Mouse (Mus musculus) liver, embryonic 16.5 days (tissue): Measurements from ENCODE around the gene Kcnj2. TPM values are rescaled to one million over a fixed set of nuclear protein-coding genes. Genes with fewer than 3 reads are reported as not detected.

Experiments used
- ATAC-seq: fragments of 200-750 bp; cut with Nextera tagmentation; 2 replicates; pipeline ENCODE4 v1.8.0; 2017; ENCODE audit warnings: low read depth, mild to moderate bottlenecking, moderate number of reproducible peaks, moderate library complexity
- H3K27ac ChIP-seq: fragments of 300-500 bp; sonication (generic); 2 replicates; pipeline ENCODE4 v1.5.1; 2014; ENCODE audit warnings: mild to moderate bottlenecking, low read length
- H3K27me3 ChIP-seq: fragments of 300-500 bp; sonication (generic); 2 replicates; pipeline ENCODE4 v1.6.1; 2014; ENCODE audit warnings: low read depth, low read length, mixed read lengths; ENCODE audit not compliant: control insufficient read depth, insufficient read depth
- H3K36me3 ChIP-seq: fragments of 300-500 bp; sonication (generic); 2 replicates; pipeline ENCODE4 v1.6.1; 2014; ENCODE audit warnings: mild to moderate bottlenecking; ENCODE audit not compliant: control insufficient read depth, insufficient read depth
- H3K4me1 ChIP-seq: fragments of 300-500 bp; sonication (generic); 2 replicates; pipeline ENCODE4 v1.6.1; 2014; ENCODE audit warnings: low read depth, low read length, mixed read lengths; ENCODE audit not compliant: control insufficient read depth
- H3K4me2 ChIP-seq: fragments of 300-500 bp; sonication (generic); 2 replicates; pipeline ENCODE4 v1.6.1; 2014; ENCODE audit warnings: low read depth, low read length, mixed read lengths
- H3K4me3 ChIP-seq: fragments of 300-500 bp; sonication (generic); 2 replicates; pipeline ENCODE4 v1.5.1; 2014; ENCODE audit warnings: low read depth, mild to moderate bottlenecking, low read length
- H3K9ac ChIP-seq: fragments of 300-500 bp; sonication (generic); 2 replicates; pipeline ENCODE4 v1.6.1; 2014; ENCODE audit warnings: low read depth, low read length
- H3K9me3 ChIP-seq: fragments of 300-500 bp; sonication (generic); replicated peaks from 2 replicates; pipeline ENCODE4 v1.6.1; 2016; ENCODE audit warnings: low read length; ENCODE audit not compliant: control insufficient read depth
- WGBS: fragments of 180-500 bp; shearing (Covaris S2); extraction: QIAGEN DNeasy Blood & Tissue Kit; methylation state at CpG from one replicate; pipeline ENCODE4 v1.1.7; 2014; ENCODE audit not compliant: insufficient replicate concordance; 5-methylcytosine and 5-hydroxymethylcytosine counted together
- polyA plus RNA-seq: library from polyadenylated mRNA; unstranded; fragments of >200 nt; fragmentation: Nextera tagmentation; extraction: Ambion mirVana; gene quantifications from 2 replicates; pipeline ENCODE4 v1.2.1, GENCODE M21; 2015

The Kcnj2 gene
- polyA plus RNA-seq = 0.14 and 0.27 TPM in 2 replicates

GRCm38 (mm10) chr11:111065635-111066298, at the start of gene Kcnj2:
Gene Kcnj2, plus strand, starts transcription at chr11:111066164.
- 1% methylated on average over 27 of the region's 28 CpGs for WGBS

GRCm38 (mm10) chr11:111016206-111016605, 49.8 kb upstream of the Kcnj2 start:
- H3K4me3 ChIP-seq = no peak overlapping the region
- 66% methylated on average over 3 of the region's 3 CpGs for WGBS
- no peaks in the 10 kb centered on the region for H3K9me3 ChIP-seq
- H3K4me2 ChIP-seq = no peak overlapping the region
- no peak for ATAC-seq
- no peaks in the 10 kb centered on the region for H3K27me3 ChIP-seq
- no peak overlapping the region for H3K9ac ChIP-seq
- H3K4me1 ChIP-seq = no peaks in the 10 kb centered on the region
- H3K36me3 ChIP-seq = no peaks in the 10 kb centered on the region
- no peak overlapping the region for H3K27ac ChIP-seq

More at GRCm38 (mm10) chr11:111065635-111066298, at the start of gene Kcnj2:
- ATAC-seq = peak; percentile 95
- peaks cover 4% of the 10 kb centered on the region for H3K4me1 ChIP-seq
- peak within 1 kb of the TSS; percentile 82 for H3K4me2 ChIP-seq
- H3K27ac ChIP-seq = no peak within 1 kb of the TSS
- peak within 1 kb of the TSS; percentile 59 for H3K4me3 ChIP-seq
- no peaks in the 10 kb centered on the region for H3K36me3 ChIP-seq
- peak within 1 kb of the TSS; percentile 33; the same call in 1 of the 2 replicates for H3K9ac ChIP-seq
- no peaks in the 10 kb centered on the region for H3K9me3 ChIP-seq
- H3K27me3 ChIP-seq = peaks cover 12% of the 10 kb centered on the region

GRCm38 (mm10) chr11:111020211-111020610, 45.8 kb upstream of the Kcnj2 start:
- H3K36me3 ChIP-seq = no peaks in the 10 kb centered on the region
- H3K9me3 ChIP-seq = no peaks in the 10 kb centered on the region
- 45% methylated on average over 2 of the region's 2 CpGs for WGBS
- ATAC-seq = no peak
- H3K9ac ChIP-seq = no peak overlapping the region
- no peak overlapping the region for H3K27ac ChIP-seq
- H3K4me1 ChIP-seq = no peaks in the 10 kb centered on the region
- no peak overlapping the region for H3K4me3 ChIP-seq
- no peak overlapping the region for H3K4me2 ChIP-seq
- no peaks in the 10 kb centered on the region for H3K27me3 ChIP-seq

GRCm38 (mm10) chr11:111022681-111023281, 43.2 kb upstream of the Kcnj2 start:
- H3K4me2 ChIP-seq = no peak overlapping the region
- ATAC-seq = no peak
- no peak overlapping the region for H3K9ac ChIP-seq
- no peaks in the 10 kb centered on the region for H3K36me3 ChIP-seq
- H3K4me3 ChIP-seq = no peak overlapping the region
- H3K9me3 ChIP-seq = no peaks in the 10 kb centered on the region
- 66% methylated on average over 8 of the region's 8 CpGs for WGBS
- H3K4me1 ChIP-seq = no peaks in the 10 kb centered on the region
- H3K27me3 ChIP-seq = no peaks in the 10 kb centered on the region
- H3K27ac ChIP-seq = no peak overlapping the region

- Histone ChIP-seq H3K36me3 (no peaks in the 10 kb centered on the region), H3K4me1 (no peaks in the 10 kb centered on the region), H3K4me2 (no peak overlapping the region), H3K4me3 (no peak overlapping the region), H3K9me3 (no peaks in the 10 kb centered on the region), H3K27me3 (no peaks in the 10 kb centered on the region), H3K27ac (no peak overlapping the region), H3K9ac (no peak overlapping the region)
- 32% methylated on average over 5 of the region's 5 CpGs for WGBS
- ATAC-seq = no peak
These were observed 23.8 kb upstream of the Kcnj2 start for GRCm38 (mm10) chr11:111042175-111042574.

- Histone ChIP-seq H3K36me3 (no peaks in the 10 kb centered on the region), H3K9ac (no peak overlapping the region), H3K9me3 (no peaks in the 10 kb centered on the region), H3K4me1 (no peaks in the 10 kb centered on the region), H3K27ac (no peak overlapping the region), H3K4me2 (no peak overlapping the region), H3K4me3 (no peak overlapping the region), H3K27me3 (no peaks in the 10 kb centered on the region)
- no peak for ATAC-seq
- WGBS = 67% methylated on average over 4 of the region's 4 CpGs
These were observed 22.7 kb upstream of the Kcnj2 start for GRCm38 (mm10) chr11:111043298-111043697.

GRCm38 (mm10) chr11:111054252-111054651, 11.7 kb upstream of the Kcnj2 start:
- Histone ChIP-seq H3K4me3 (no peak overlapping the region), H3K4me1 (no peaks in the 10 kb centered on the region), H3K9me3 (no peaks in the 10 kb centered on the region), H3K4me2 (no peak overlapping the region), H3K36me3 (no peaks in the 10 kb centered on the region), H3K9ac (no peak overlapping the region), H3K27ac (no peak overlapping the region), H3K27me3 (no peaks in the 10 kb centered on the region)
- no peak for ATAC-seq
- WGBS = 48% methylated on average over 3 of the region's 3 CpGs

- Histone ChIP-seq H3K36me3 (no peaks in the 10 kb centered on the region), H3K9ac (no peak overlapping the region)
- ATAC-seq = no peak
These were observed 10.8 kb upstream of the Kcnj2 start for GRCm38 (mm10) chr11:111054854-111055822.

More at GRCm38 (mm10) chr11:111054854-111055822, 10.8 kb upstream of the Kcnj2 start:
- Histone ChIP-seq H3K4me3 (no peak overlapping the region), H3K4me1 (no peaks in the 10 kb centered on the region), H3K9me3 (no peaks in the 10 kb centered on the region), H3K27ac (no peak overlapping the region), H3K27me3 (no peaks in the 10 kb centered on the region), H3K4me2 (no peak overlapping the region)
- 62% methylated on average over 8 of the region's 8 CpGs for WGBS
